Mouse (Mus musculus): ENCODE data around the gene Clec2e. TPM values are rescaled to one million over a fixed set of nuclear protein-coding genes. Genes with fewer than 3 reads are reported as not detected.
"Not testable (repeated sequence)": the region's sequence is repeated elsewhere in the genome, so short reads cannot be mapped to it uniquely, and the experiment has no call there.

Gene Clec2e
- polyA plus RNA-seq, 1 experiment: not detected

- no peak for TF ChIP-seq CTCF (IDR thresholded peaks at IDR 0.05; ENCODE audit: insufficient read depth, low read depth, low read length)
- no peak for TF ChIP-seq POLR2A (IDR thresholded peaks at IDR 0.05; ENCODE audit: insufficient read depth, low read depth, low read length)
- Histone ChIP-seq H3K4me3 (ENCODE audit: insufficient read depth, low read depth, low read length) (no peak overlapping the region), H3K4me1 (ENCODE audit: control insufficient read depth, insufficient read depth, low read length) (no peaks in the 10 kb centered on the region), H3K27ac (ENCODE audit: insufficient read depth, low read depth, low read length) (no peak overlapping the region)
Measured at GRCm38 (mm10) chr6:129107916-129108315, 7.2 kb upstream of the Clec2e start.

- TF ChIP-seq POLR2A (IDR thresholded peaks at IDR 0.05; ENCODE audit: insufficient read depth, low read depth, low read length) (no peak), CTCF (IDR thresholded peaks at IDR 0.05; ENCODE audit: insufficient read depth, low read depth, low read length) (no peak)
- Histone ChIP-seq H3K27ac (ENCODE audit: insufficient read depth, low read depth, low read length) (no peak overlapping the region), H3K4me3 (ENCODE audit: insufficient read depth, low read depth, low read length) (no peak overlapping the region), H3K4me1 (ENCODE audit: control insufficient read depth, insufficient read depth, low read length) (no peaks in the 10 kb centered on the region)
- 90% methylated on average over 4 of the region's 4 CpGs for WGBS
Measured at GRCm38 (mm10) chr6:129102858-129103555, 2.3 kb upstream of the Clec2e start.

- Histone ChIP-seq H3K27ac (ENCODE audit: insufficient read depth, low read depth, low read length) (no peak overlapping the region), H3K4me3 (ENCODE audit: insufficient read depth, low read depth, low read length) (no peak overlapping the region), H3K4me1 (ENCODE audit: control insufficient read depth, insufficient read depth, low read length) (no peaks in the 10 kb centered on the region)
- WGBS: 94% methylated on average over 1 of the region's 1 CpGs
- TF ChIP-seq POLR2A (IDR thresholded peaks at IDR 0.05; ENCODE audit: insufficient read depth, low read depth, low read length) (no peak), CTCF (IDR thresholded peaks at IDR 0.05; ENCODE audit: insufficient read depth, low read depth, low read length) (no peak)
Measured at GRCm38 (mm10) chr6:129101604-129102003, 891 bp upstream of the Clec2e start.

- Histone ChIP-seq H3K27ac (ENCODE audit: insufficient read depth, low read depth, low read length) (no peak overlapping the region), H3K4me3 (ENCODE audit: insufficient read depth, low read depth, low read length) (no peak overlapping the region), H3K4me1 (ENCODE audit: control insufficient read depth, insufficient read depth, low read length) (no peaks in the 10 kb centered on the region)
- WGBS: 64% methylated on average over 1 of the region's 1 CpGs
- TF ChIP-seq CTCF (IDR thresholded peaks at IDR 0.05; ENCODE audit: insufficient read depth, low read depth, low read length) (no peak), POLR2A (IDR thresholded peaks at IDR 0.05; ENCODE audit: insufficient read depth, low read depth, low read length) (no peak)
Measured at GRCm38 (mm10) chr6:129097929-129098328, 2.8 kb downstream of the Clec2e start.

- TF ChIP-seq CTCF (IDR thresholded peaks at IDR 0.05; ENCODE audit: insufficient read depth, low read depth, low read length) (no peak), POLR2A (IDR thresholded peaks at IDR 0.05; ENCODE audit: insufficient read depth, low read depth, low read length) (no peak)
- H3K4me1 ChIP-seq (ENCODE audit: control insufficient read depth, insufficient read depth, low read length): no peaks in the 10 kb centered on the region
- H3K27ac ChIP-seq (ENCODE audit: insufficient read depth, low read depth, low read length): no peak overlapping the region
- no peak overlapping the region for H3K4me3 ChIP-seq (ENCODE audit: insufficient read depth, low read depth, low read length)
Measured at GRCm38 (mm10) chr6:129095166-129095565, 5.5 kb downstream of the Clec2e start.

- not testable (repeated sequence) for H3K4me1 ChIP-seq (ENCODE audit: control insufficient read depth, insufficient read depth, low read length); H3K27ac ChIP-seq (ENCODE audit: insufficient read depth, low read depth, low read length); H3K4me3 ChIP-seq (ENCODE audit: insufficient read depth, low read depth, low read length)
- WGBS: 95% methylated on average over 8 of the region's 8 CpGs
Measured at GRCm38 (mm10) chr6:129088596-129088995, 12.1 kb downstream of the Clec2e start.

GRCm38 (mm10) chr6:129088161-129088560 lies 12.6 kb downstream of the Clec2e start:
- no peak for TF ChIP-seq CTCF (IDR thresholded peaks at IDR 0.05; ENCODE audit: insufficient read depth, low read depth, low read length)
- TF ChIP-seq POLR2A (IDR thresholded peaks at IDR 0.05; ENCODE audit: insufficient read depth, low read depth, low read length): no peak
- H3K4me1 ChIP-seq (ENCODE audit: control insufficient read depth, insufficient read depth, low read length): no peaks in the 10 kb centered on the region
- H3K4me3 ChIP-seq (ENCODE audit: insufficient read depth, low read depth, low read length): no peak overlapping the region
- 82% methylated on average over 1 of the region's 1 CpGs for WGBS
- H3K27ac ChIP-seq (ENCODE audit: insufficient read depth, low read depth, low read length): no peak overlapping the region

GRCm38 (mm10) chr6:129086031-129086430 lies 14.7 kb downstream of the Clec2e start:
- 78% methylated on average over 2 of the region's 2 CpGs for WGBS
- not testable (repeated sequence) for H3K27ac ChIP-seq (ENCODE audit: insufficient read depth, low read depth, low read length); H3K4me3 ChIP-seq (ENCODE audit: insufficient read depth, low read depth, low read length); H3K4me1 ChIP-seq (ENCODE audit: control insufficient read depth, insufficient read depth, low read length)

GRCm38 (mm10) chr6:129085098-129085497 lies 15.6 kb downstream of the Clec2e start:
- WGBS: 64% methylated on average over 6 of the region's 6 CpGs
- TF ChIP-seq POLR2A (IDR thresholded peaks at IDR 0.05; ENCODE audit: insufficient read depth, low read depth, low read length) (no peak), CTCF (IDR thresholded peaks at IDR 0.05; ENCODE audit: insufficient read depth, low read depth, low read length) (no peak)
- Histone ChIP-seq H3K4me3 (ENCODE audit: insufficient read depth, low read depth, low read length) (no peak overlapping the region), H3K27ac (ENCODE audit: insufficient read depth, low read depth, low read length) (no peak overlapping the region), H3K4me1 (ENCODE audit: control insufficient read depth, insufficient read depth, low read length) (no peaks in the 10 kb centered on the region)

- H3K27ac ChIP-seq (ENCODE audit: insufficient read depth, low read depth, low read length): no peak overlapping the region
- H3K4me1 ChIP-seq (ENCODE audit: control insufficient read depth, insufficient read depth, low read length): peaks cover 2% of the 10 kb centered on the region; the same call in 1 of the 2 replicates
- TF ChIP-seq POLR2A (IDR thresholded peaks at IDR 0.05; ENCODE audit: insufficient read depth, low read depth, low read length): no peak
- TF ChIP-seq CTCF (IDR thresholded peaks at IDR 0.05; ENCODE audit: insufficient read depth, low read depth, low read length): no peak
- WGBS: 65% methylated on average over 1 of the region's 1 CpGs
- no peak overlapping the region for H3K4me3 ChIP-seq (ENCODE audit: insufficient read depth, low read depth, low read length)
Measured at GRCm38 (mm10) chr6:129066986-129067385, 33.7 kb downstream of the Clec2e start.

Measured in olfactory bulb, adult 2 months (tissue).